Mouse (Mus musculus) hindbrain, embryonic 10.5 days (tissue): ENCODE data around the gene Rcbtb2. TPM values are rescaled to one million over a fixed set of nuclear protein-coding genes. Genes with fewer than 3 reads are reported as not detected.

ENCODE experiments used
- DNase-seq: peaks from one replicate; pipeline ENCODE4 v3.0.0-alpha.2; 2017; ENCODE audit warnings: low spot score
- H3K27ac ChIP-seq: fragments of 300-500 bp; sonication (generic); 2 replicates; pipeline ENCODE4 v1.5.1; 2016; ENCODE audit warnings: mild to moderate bottlenecking, moderate library complexity
- H3K27me3 ChIP-seq: fragments of 300-500 bp; sonication (generic); 2 replicates; pipeline ENCODE4 v1.6.1; 2016; ENCODE audit warnings: mild to moderate bottlenecking; ENCODE audit not compliant: poor library complexity, insufficient read depth, severe bottlenecking
- H3K36me3 ChIP-seq: fragments of 300-500 bp; sonication (generic); 2 replicates; pipeline ENCODE4 v1.6.1; 2016; ENCODE audit warnings: mild to moderate bottlenecking, moderate library complexity
- H3K4me1 ChIP-seq: fragments of 300-500 bp; sonication (generic); replicated peaks from 2 replicates; pipeline ENCODE4 v1.6.1; 2016; ENCODE audit warnings: mild to moderate bottlenecking
- H3K4me3 ChIP-seq: fragments of 300-500 bp; sonication (generic); 2 replicates; pipeline ENCODE4 v1.5.1; 2016; ENCODE audit warnings: mild to moderate bottlenecking, moderate library complexity
- H3K9me3 ChIP-seq: fragments of 300-500 bp; sonication (generic); 2 replicates; pipeline ENCODE4 v1.6.1; 2016; ENCODE audit warnings: mild to moderate bottlenecking, moderate library complexity
- WGBS: fragments of 180-500 bp; shearing (Covaris S2); methylation state at CpG from one replicate; pipeline ENCODE4 v1.1.7; 2016; 5-methylcytosine and 5-hydroxymethylcytosine counted together
- polyA plus RNA-seq: library from polyadenylated mRNA; unstranded; fragments of >200 nt; fragmentation: Nextera tagmentation; extraction: Ambion mirVana; gene quantifications from 2 replicates; pipeline ENCODE4 v1.2.1, GENCODE M21; 2016

The Rcbtb2 gene
- polyA plus RNA-seq, 1 experiment from 2014 or later, result 145 TPM

GRCm38 (mm10) chr14:73204016-73204415 lies 81.2 kb downstream of the Rcbtb2 start:
- Histone ChIP-seq H3K9me3 (no peaks in the 10 kb centered on the region), H3K4me3 (no peak overlapping the region), H3K27me3 (no peaks in the 10 kb centered on the region), H3K27ac (no peak overlapping the region), H3K4me1 (no peaks in the 10 kb centered on the region), H3K36me3 (peaks cover 21% of the 10 kb centered on the region)
- no peak for DNase-seq
- 85% methylated on average over 3 of the region's 3 CpGs for WGBS

GRCm38 (mm10) chr14:73209262-73209661 lies 86.4 kb downstream of the Rcbtb2 start:
- H3K27ac ChIP-seq, result no peak overlapping the region
- H3K4me1 ChIP-seq, result no peaks in the 10 kb centered on the region
- H3K9me3 ChIP-seq, result no peaks in the 10 kb centered on the region
- peaks cover 33% of the 10 kb centered on the region for H3K36me3 ChIP-seq
- DNase-seq, result no peak
- no peaks in the 10 kb centered on the region for H3K27me3 ChIP-seq
- H3K4me3 ChIP-seq, result no peak overlapping the region

GRCm38 (mm10) chr14:73210196-73210595 lies 87.4 kb downstream of the Rcbtb2 start:
- Histone ChIP-seq H3K36me3 (peaks cover 36% of the 10 kb centered on the region), H3K4me1 (no peaks in the 10 kb centered on the region), H3K4me3 (no peak overlapping the region), H3K9me3 (no peaks in the 10 kb centered on the region), H3K27ac (no peak overlapping the region), H3K27me3 (no peaks in the 10 kb centered on the region)
- 93% methylated on average over 8 of the region's 8 CpGs for WGBS
- no peak for DNase-seq

GRCm38 (mm10) chr14:73211477-73211876 lies 88.6 kb downstream of the Rcbtb2 start:
- DNase-seq, result no peak
- 95% methylated on average over 5 of the region's 5 CpGs for WGBS

GRCm38 (mm10) chr14:73217062-73217461 lies 94.2 kb downstream of the Rcbtb2 start:
- peaks cover 7% of the 10 kb centered on the region for H3K4me1 ChIP-seq
- H3K9me3 ChIP-seq, result no peaks in the 10 kb centered on the region
- no peak overlapping the region for H3K27ac ChIP-seq
- WGBS, result 89% methylated on average over 1 of the region's 1 CpGs
- H3K36me3 ChIP-seq, result peaks cover 38% of the 10 kb centered on the region
- H3K4me3 ChIP-seq, result no peak overlapping the region
- no peaks in the 10 kb centered on the region for H3K27me3 ChIP-seq
- no peak for DNase-seq

More at GRCm38 (mm10) chr14:73211477-73211876, 88.6 kb downstream of the Rcbtb2 start:
- Histone ChIP-seq H3K9me3 (no peaks in the 10 kb centered on the region), H3K27ac (no peak overlapping the region), H3K36me3 (peaks cover 49% of the 10 kb centered on the region), H3K4me3 (no peak overlapping the region), H3K27me3 (no peaks in the 10 kb centered on the region), H3K4me1 (no peaks in the 10 kb centered on the region)

- Histone ChIP-seq H3K27ac (no peak overlapping the region), H3K27me3 (no peaks in the 10 kb centered on the region), H3K4me1 (peaks cover 7% of the 10 kb centered on the region), H3K4me3 (no peak overlapping the region), H3K9me3 (no peaks in the 10 kb centered on the region), H3K36me3 (no peaks in the 10 kb centered on the region)
- WGBS, result 92% methylated on average over 9 of the region's 9 CpGs
- DNase-seq, result no peak
These were observed 99.6 kb downstream of the Rcbtb2 start for GRCm38 (mm10) chr14:73222316-73222970.

- Histone ChIP-seq H3K9me3 (no peaks in the 10 kb centered on the region), H3K4me3 (no peak overlapping the region), H3K4me1 (peaks cover 4% of the 10 kb centered on the region; the same call in 1 of the 2 replicates), H3K36me3 (peaks cover 11% of the 10 kb centered on the region), H3K27ac (no peak overlapping the region), H3K27me3 (no peaks in the 10 kb centered on the region)
- 90% methylated on average over 3 of the region's 3 CpGs for WGBS
- DNase-seq, result no peak
These were observed 103.5 kb downstream of the Rcbtb2 start for GRCm38 (mm10) chr14:73226346-73226745.

- Histone ChIP-seq H3K4me3 (no peak overlapping the region), H3K9me3 (no peaks in the 10 kb centered on the region), H3K4me1 (peaks cover 9% of the 10 kb centered on the region; the same call in 1 of the 2 replicates), H3K36me3 (peaks cover 11% of the 10 kb centered on the region), H3K27me3 (no peaks in the 10 kb centered on the region), H3K27ac (no peak overlapping the region)
- WGBS, result 57% methylated on average over 1 of the region's 1 CpGs
- no peak for DNase-seq
These were observed 104.0 kb downstream of the Rcbtb2 start for GRCm38 (mm10) chr14:73226849-73227248.

- Histone ChIP-seq H3K4me3 (no peak overlapping the region), H3K4me1 (peaks cover 24% of the 10 kb centered on the region), H3K27ac (peak overlapping the region; percentile 66), H3K9me3 (no peaks in the 10 kb centered on the region), H3K36me3 (peaks cover 11% of the 10 kb centered on the region), H3K27me3 (no peaks in the 10 kb centered on the region)
- WGBS, result 23% methylated on average over 5 of the region's 5 CpGs
- DNase-seq, result peak; percentile 15
These were observed 108.6 kb downstream of the Rcbtb2 start for GRCm38 (mm10) chr14:73231286-73231982.

- Histone ChIP-seq H3K4me3 (no peak overlapping the region), H3K9me3 (no peaks in the 10 kb centered on the region), H3K36me3 (peaks cover 11% of the 10 kb centered on the region), H3K27me3 (no peaks in the 10 kb centered on the region), H3K27ac (peak overlapping the region; percentile 80), H3K4me1 (peaks cover 29% of the 10 kb centered on the region)
- peak; percentile 25 for DNase-seq
- WGBS, result 8% methylated on average over 2 of the region's 2 CpGs
These were observed 111.7 kb downstream of the Rcbtb2 start for GRCm38 (mm10) chr14:73234468-73235031.

GRCm38 (mm10) chr14:73237848-73238321 lies 115.0 kb downstream of the Rcbtb2 start, which contains the start of gene Lpar6:
Lpar6 (plus strand) TSS chr14:73237895.
- under 1% methylated on average over 19 of the region's 19 CpGs for WGBS
- Histone ChIP-seq H3K9me3 (no peaks in the 10 kb centered on the region), H3K4me1 (peaks cover 19% of the 10 kb centered on the region), H3K27me3 (no peaks in the 10 kb centered on the region), H3K4me3 (peak within 1 kb of the TSS; percentile 53), H3K27ac (peak within 1 kb of the TSS; percentile 92), H3K36me3 (peaks cover 18% of the 10 kb centered on the region)
- peak; percentile 77 for DNase-seq

GRCm38 (mm10) chr14:73238498-73239250 lies 115.8 kb downstream of the Rcbtb2 start:
- H3K27ac ChIP-seq, result peak overlapping the region; percentile 92
- peak; percentile 76 for DNase-seq
- H3K9me3 ChIP-seq, result no peaks in the 10 kb centered on the region
- H3K36me3 ChIP-seq, result peaks cover 19% of the 10 kb centered on the region
- peaks cover 19% of the 10 kb centered on the region for H3K4me1 ChIP-seq
- peak overlapping the region; percentile 53 for H3K4me3 ChIP-seq
- H3K27me3 ChIP-seq, result no peaks in the 10 kb centered on the region
- WGBS, result under 1% methylated on average over 20 of the region's 20 CpGs
